In genomic region chr15:88954368-88955072, GRCm38 (mm10) we compare ENCODE assay signal across 9 mouse cellular contexts. TPM values are rescaled to one million over a fixed set of nuclear protein-coding genes. Genes with fewer than 3 reads are reported as not detected.
DNase-seq lines count a peak whose midpoint lies in the region; ATAC-seq and TF ChIP-seq lines count a peak whose summit lies in the region.
"Had no signal": no experiment of that assay in that cellular context is flagged by ENCODE, and none has a peak within 500 bp of the region (broad histone marks: within the 10 kb centered on the region; RNA-seq: fewer than 3 reads in every experiment).

Gene Ttll8, minus strand, starts transcription at chr15:88954418.

- peak within 1 kb of the TSS; percentile 52 for H3K27ac ChIP-seq in heart, embryonic 10.5 days
- H3K27ac ChIP-seq in cortical plate, adult 2 months (ENCODE audit: insufficient read depth, low read length) = no peak within 1 kb of the TSS
- H3K27ac ChIP-seq in hindbrain, embryonic 15.5 days (replicated peaks) = no peak within 1 kb of the TSS
- H3K27ac ChIP-seq in liver, adult 2 months (replicated peaks; ENCODE audit: insufficient read depth, low read depth, low read length) = no peak within 1 kb of the TSS

- H3K4me1 ChIP-seq in heart, embryonic 10.5 days = peaks cover 14% of the 10 kb centered on the region
- H3K4me1 ChIP-seq in cortical plate, adult 2 months (ENCODE audit: control insufficient read depth, insufficient read depth, low read length) = no peaks in the 10 kb centered on the region
- peaks cover 8% of the 10 kb centered on the region for H3K4me1 ChIP-seq in hindbrain, embryonic 15.5 days (replicated peaks)
- H3K4me1 ChIP-seq in liver, adult 2 months (ENCODE audit: control insufficient read depth, insufficient read depth, low read length) = no peaks in the 10 kb centered on the region

- no peak for TF ChIP-seq POLR2A in cortical plate, adult 2 months (IDR thresholded peaks at IDR 0.05; ENCODE audit: extremely low read depth, insufficient read depth, low read length)
- no peak for TF ChIP-seq POLR2A in liver, adult 2 months (IDR thresholded peaks at IDR 0.05; ENCODE audit: extremely low read depth, insufficient read depth, low read length)

- ATAC-seq in hindbrain, embryonic 15.5 days (ENCODE audit: low FRiP score, low read depth) = peak; percentile 87

- H3K36me3 ChIP-seq in heart, embryonic 10.5 days = no peaks in the 10 kb centered on the region
- no peaks in the 10 kb centered on the region for H3K36me3 ChIP-seq in hindbrain, embryonic 15.5 days
- no peaks in the 10 kb centered on the region for H3K36me3 ChIP-seq in liver, adult 2 months (ENCODE audit: control insufficient read depth, insufficient read depth, low read length)

- no peaks in the 10 kb centered on the region for H3K9me3 ChIP-seq in heart, embryonic 10.5 days
- no peaks in the 10 kb centered on the region for H3K9me3 ChIP-seq in hindbrain, embryonic 15.5 days

- peaks cover 69% of the 10 kb centered on the region for H3K27me3 ChIP-seq in heart, embryonic 10.5 days (ENCODE audit: insufficient read depth, poor library complexity, severe bottlenecking)
- peaks cover 8% of the 10 kb centered on the region; the same call in 1 of the 2 replicates for H3K27me3 ChIP-seq in hindbrain, embryonic 15.5 days
- peaks cover 9% of the 10 kb centered on the region for H3K27me3 ChIP-seq in liver, adult 2 months (ENCODE audit: control insufficient read depth, insufficient read depth, low read length)

- DNase-seq in heart, embryonic 10.5 days (ENCODE audit: low spot score) = no peak
- no peak for DNase-seq in heart, postnatal 4 days
- DNase-seq in liver, adult 2 months (ENCODE audit: extremely low read depth, low read depth, low spot score) = no peak
- DNase-seq in neural tube, embryonic 10.5 days (ENCODE audit: extremely low spot score, low spot score) = peak; percentile 31
- DNase-seq in layer of hippocampus, adult 11-12 months (ENCODE audit: low spot score) = no peak
- no peak for DNase-seq in layer of hippocampus, postnatal 36 days

- no peak for TF ChIP-seq CTCF in cortical plate, adult 2 months (IDR thresholded peaks at IDR 0.05; ENCODE audit: extremely low read depth, insufficient read depth, low read length)
- TF ChIP-seq CTCF in liver, adult 2 months (IDR thresholded peaks at IDR 0.05; ENCODE audit: low read depth, low read length) = no peak

- WGBS in heart, embryonic 10.5 days = 3% methylated on average over 53 of the region's 53 CpGs
- 3% methylated on average over 52 of the region's 53 CpGs for WGBS in hindbrain, embryonic 15.5 days
- 7% methylated on average over 53 of the region's 53 CpGs for WGBS in liver, adult 2 months

- H3K4me3 ChIP-seq in heart, embryonic 10.5 days = peak within 1 kb of the TSS; percentile 64
- H3K4me3 ChIP-seq in cortical plate, adult 2 months (ENCODE audit: insufficient read depth, low read length) = peak within 1 kb of the TSS; percentile 38
- peak within 1 kb of the TSS; percentile 46 for H3K4me3 ChIP-seq in hindbrain, embryonic 15.5 days
- peak within 1 kb of the TSS; percentile 37; the same call in 1 of the 2 replicates for H3K4me3 ChIP-seq in liver, adult 2 months (ENCODE audit: insufficient read depth, low read depth, low read length)

- no peaks in the 10 kb centered on the region for H3K79me2 ChIP-seq in liver, adult 2 months (ENCODE audit: control insufficient read depth, insufficient read depth, low read length)

- H3K9ac ChIP-seq in hindbrain, embryonic 15.5 days = peak within 1 kb of the TSS; percentile 53
- H3K9ac ChIP-seq in liver, adult 2 months (ENCODE audit: low read depth, low read length) = no peak within 1 kb of the TSS

- peak within 1 kb of the TSS; percentile 96 for H3K4me2 ChIP-seq in hindbrain, embryonic 15.5 days

RNA-seq across cellular contexts. Expression of gene Ttll8, which starts in this region (rescaled TPM):
- polyA plus RNA-seq in heart, embryonic 10.5 days (2016; fragmentation: Nextera tagmentation; extraction: Ambion mirVana) = not detected in 2 replicates
- total RNA-seq in heart, postnatal 4 days (2021) = not detected
- polyA plus RNA-seq in cortical plate, adult 2 months (2012; rRNA removed) = 1.6 and 2.2 TPM in 2 replicates
- polyA plus RNA-seq in hindbrain, embryonic 15.5 days (2015; fragmentation: Nextera tagmentation; extraction: Ambion mirVana) = 0.08 and 0.14 TPM in 2 replicates
- total RNA-seq in liver, adult 2 months (2014; rRNA removed) = 0.20 and 0.28 TPM in 2 replicates
- 0.02 and 0.24 TPM in 2 replicates for polyA plus RNA-seq in liver, adult 2 months (2012; rRNA removed)
- 1 to 10 TPM; 2.5 to 2.9 TPM for total RNA-seq in layer of hippocampus, postnatal 36 days (2021)
- total RNA-seq: heart, postnatal 10 days had no signal

Comparison
In these comparisons a context has a peak if more than half of its experiments do, and no peak if none do; other contexts are left out.
1. Peak in ATAC-seq, H3K4me3 ChIP-seq, H3K9ac ChIP-seq and H3K4me2 ChIP-seq in hindbrain, embryonic 15.5 days; RNA of the gene not detected or under 1 TPM.